Mouse (Mus musculus): Measurements from ENCODE around the gene Ldb1. TPM values are rescaled to one million over a fixed set of nuclear protein-coding genes. Genes with fewer than 3 reads are reported as not detected.
"Not testable (repeated sequence)": the region's sequence is repeated elsewhere in the genome, so short reads cannot be mapped to it uniquely, and the experiment has no call there.

Gene Ldb1
- polyA plus RNA-seq, 1 experiment from 2014 or later, result 93.9 TPM

GRCm38 (mm10) chr19:46005680-46006079 is 39.3 kb downstream of the Ldb1 start:
- Histone ChIP-seq H3K27me3 (replicated peaks) (peaks cover 3% of the 10 kb centered on the region; the same call in 1 of the 2 replicates), H3K9ac (replicated peaks) (no peak overlapping the region), H3K4me2 (no peak overlapping the region), H3K27ac (replicated peaks) (no peak overlapping the region), H3K4me1 (peaks cover 15% of the 10 kb centered on the region), H3K9me3 (replicated peaks) (no peaks in the 10 kb centered on the region), H3K4me3 (replicated peaks) (no peak overlapping the region), H3K36me3 (no peaks in the 10 kb centered on the region)
- WGBS, result 87% methylated on average over 7 of the region's 7 CpGs
- ATAC-seq (ENCODE audit: low FRiP score), result no peak

GRCm38 (mm10) chr19:46004814-46005466 is 40.1 kb downstream of the Ldb1 start:
- no peaks in the 10 kb centered on the region for H3K9me3 ChIP-seq (replicated peaks)
- peaks cover 15% of the 10 kb centered on the region for H3K4me1 ChIP-seq
- no peak overlapping the region for H3K27ac ChIP-seq (replicated peaks)
- WGBS, result 77% methylated on average over 17 of the region's 17 CpGs
- no peak overlapping the region for H3K4me2 ChIP-seq
- H3K27me3 ChIP-seq (replicated peaks), result peaks cover 3% of the 10 kb centered on the region; the same call in 1 of the 2 replicates
- H3K36me3 ChIP-seq, result no peaks in the 10 kb centered on the region
- H3K9ac ChIP-seq (replicated peaks), result no peak overlapping the region
- H3K4me3 ChIP-seq (replicated peaks), result no peak overlapping the region
- no peak for ATAC-seq (ENCODE audit: low FRiP score)

DNA sequence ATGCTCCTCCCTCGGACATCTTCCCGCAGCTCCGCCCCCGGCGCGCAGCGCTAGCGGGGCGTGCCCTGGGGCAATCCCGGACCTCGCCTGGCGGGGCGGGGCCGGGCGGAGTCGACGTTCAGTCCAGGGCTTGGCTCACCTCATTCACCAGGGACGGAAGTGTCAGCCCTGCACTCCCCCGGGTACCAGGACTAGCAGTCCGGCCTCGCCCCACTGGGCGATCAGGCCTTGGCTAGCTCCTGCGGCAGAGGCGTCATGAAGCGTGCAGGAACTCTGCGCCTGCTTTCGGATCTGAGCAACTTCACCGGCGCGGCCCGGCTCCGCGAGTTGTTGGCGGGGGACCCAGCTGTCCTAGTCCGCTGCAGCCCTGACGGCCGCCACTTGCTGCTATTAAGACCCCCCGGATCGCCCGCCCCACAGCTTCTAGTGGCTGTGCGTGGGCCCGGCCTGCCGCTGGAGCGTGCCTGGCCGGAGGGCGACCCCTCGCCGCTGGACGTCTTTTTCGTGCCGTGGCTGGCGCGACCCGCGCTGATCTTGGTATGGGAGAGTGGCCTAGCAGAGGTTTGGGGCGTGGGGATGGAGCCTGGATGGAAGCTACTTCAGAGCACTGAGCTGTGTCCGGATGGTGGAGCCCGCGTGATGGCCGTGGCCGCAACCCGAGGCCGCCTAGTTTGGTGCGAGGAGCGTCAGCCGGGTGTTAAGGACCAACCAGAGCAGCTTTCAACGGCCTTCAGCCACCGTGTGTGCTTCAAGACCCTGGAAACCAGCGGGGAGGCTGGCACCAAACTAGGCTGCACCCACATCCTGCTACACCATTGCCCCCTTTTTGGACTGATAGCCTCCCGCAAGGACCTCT is 41.4 kb downstream of the Ldb1 start, which contains the start of gene Hps6:
Gene Hps6 (plus strand): TSS at position 138 of the 856 bp plus-strand sequence.
- Histone ChIP-seq H3K27ac (replicated peaks) (no peak within 1 kb of the TSS; the same call in 1 of the 2 replicates), H3K27me3 (replicated peaks) (peaks cover 3% of the 10 kb centered on the region; the same call in 1 of the 2 replicates), H3K4me3 (replicated peaks) (peak within 1 kb of the TSS; percentile 57), H3K36me3 (no peaks in the 10 kb centered on the region), H3K9ac (replicated peaks) (peak within 1 kb of the TSS; percentile 63), H3K4me1 (peaks cover 19% of the 10 kb centered on the region), H3K9me3 (replicated peaks) (no peaks in the 10 kb centered on the region), H3K4me2 (peak within 1 kb of the TSS; percentile 96)
- 1% methylated on average over 70 of the region's 70 CpGs for WGBS
- ATAC-seq (ENCODE audit: low FRiP score), result peak; percentile 54

DNA sequence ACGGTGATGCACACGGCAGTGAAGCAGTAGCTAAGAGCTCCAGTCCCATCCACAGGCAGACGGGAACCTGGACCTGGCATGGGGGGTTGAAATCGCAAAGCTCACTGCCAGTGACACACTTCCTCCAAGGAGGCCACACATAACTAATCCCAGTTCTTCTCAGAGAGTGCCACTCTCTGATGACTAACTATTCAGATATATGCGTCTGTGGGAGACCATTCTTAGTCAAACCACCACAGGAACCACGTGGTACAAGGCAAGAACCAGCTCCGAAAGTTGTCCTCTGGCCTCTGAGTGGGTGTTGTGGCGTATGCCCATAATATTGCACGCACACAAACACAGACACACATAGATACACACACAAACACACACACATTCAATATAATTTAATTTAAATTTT is 42.7 kb downstream of the Ldb1 start:
- no peak for ATAC-seq (ENCODE audit: low FRiP score)

GRCm38 (mm10) chr19:45999378-45999777 is 45.6 kb downstream of the Ldb1 start:
- Histone ChIP-seq H3K36me3 (peaks cover 4% of the 10 kb centered on the region; the same call in 1 of the 2 replicates), H3K27me3 (replicated peaks) (peaks cover 3% of the 10 kb centered on the region; the same call in 1 of the 2 replicates), H3K4me1 (peaks cover 30% of the 10 kb centered on the region), H3K4me2 (peak overlapping the region; percentile 57; the same call in 1 of the 2 replicates), H3K4me3 (replicated peaks) (no peak overlapping the region), H3K9ac (replicated peaks) (no peak overlapping the region), H3K9me3 (replicated peaks) (no peaks in the 10 kb centered on the region), H3K27ac (replicated peaks) (no peak overlapping the region)
- 52% methylated on average over 1 of the region's 1 CpGs for WGBS
- no peak for ATAC-seq (ENCODE audit: low FRiP score)

More for the DNA sequence above, 42.7 kb downstream of the Ldb1 start:
- H3K36me3 ChIP-seq, result no peaks in the 10 kb centered on the region
- H3K9ac ChIP-seq (replicated peaks), result no peak overlapping the region
- WGBS, result 83% methylated on average over 9 of the region's 9 CpGs
- peaks cover 24% of the 10 kb centered on the region for H3K4me1 ChIP-seq
- H3K27me3 ChIP-seq (replicated peaks), result peaks cover 3% of the 10 kb centered on the region; the same call in 1 of the 2 replicates
- no peak overlapping the region for H3K27ac ChIP-seq (replicated peaks)
- no peak overlapping the region for H3K4me3 ChIP-seq (replicated peaks)
- no peaks in the 10 kb centered on the region for H3K9me3 ChIP-seq (replicated peaks)
- no peak overlapping the region for H3K4me2 ChIP-seq

GRCm38 (mm10) chr19:45998694-45999217 is 46.3 kb downstream of the Ldb1 start:
- Histone ChIP-seq H3K4me1 (peaks cover 24% of the 10 kb centered on the region), H3K9me3 (replicated peaks) (no peaks in the 10 kb centered on the region), H3K36me3 (peaks cover 4% of the 10 kb centered on the region; the same call in 1 of the 2 replicates), H3K9ac (replicated peaks) (peak overlapping the region; percentile 96), H3K4me2 (peak overlapping the region; percentile 57), H3K4me3 (replicated peaks) (peak overlapping the region; percentile 90), H3K27ac (replicated peaks) (peak overlapping the region; percentile 99), H3K27me3 (replicated peaks) (peaks cover 3% of the 10 kb centered on the region; the same call in 1 of the 2 replicates)
- peak; percentile 37 for ATAC-seq (ENCODE audit: low FRiP score)
- 15% methylated on average over 8 of the region's 8 CpGs for WGBS

DNA sequence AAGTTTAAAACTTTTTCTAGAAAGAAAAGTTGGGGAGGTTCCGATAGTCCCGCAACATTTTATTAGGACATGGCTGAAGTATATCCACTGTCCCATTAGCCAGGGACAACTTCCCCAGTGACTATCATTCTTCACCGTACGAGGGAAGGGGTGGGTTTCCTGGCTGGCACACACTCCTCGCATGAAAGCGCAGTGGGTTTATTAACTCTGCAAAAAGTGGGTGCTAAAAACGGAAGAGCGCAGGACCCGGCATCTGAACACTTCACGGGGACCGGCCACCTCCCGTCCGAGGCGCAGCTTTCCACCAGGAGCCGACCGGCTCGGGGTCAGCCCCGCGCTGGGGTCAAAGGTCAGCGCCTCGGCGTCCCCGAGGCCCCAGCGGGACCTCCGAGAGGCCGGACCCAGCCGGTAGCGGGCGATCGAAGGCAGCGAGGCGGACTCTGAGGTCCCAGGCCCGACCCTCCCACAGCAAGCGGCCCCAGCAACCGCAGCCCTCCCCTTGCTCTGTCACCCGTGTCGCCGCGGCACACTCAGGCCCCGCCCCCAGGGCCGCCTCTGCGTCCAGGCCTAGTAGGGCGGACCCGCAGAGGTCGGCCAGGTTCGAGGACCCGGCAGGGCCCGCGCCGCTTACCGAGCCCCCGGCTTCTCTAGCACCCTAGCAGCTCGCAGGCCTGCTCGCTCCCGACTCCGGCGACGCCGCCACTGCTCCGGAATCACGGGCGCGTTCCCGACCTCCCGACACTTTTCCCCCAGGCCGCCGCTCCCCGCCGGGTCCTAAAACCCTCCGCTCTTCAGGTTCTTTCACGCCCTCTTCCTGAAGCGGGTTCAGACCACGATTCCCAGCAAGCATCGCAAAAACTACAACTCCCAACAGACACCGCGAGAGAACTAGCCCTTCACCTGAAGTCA is 47.0 kb downstream of the Ldb1 start, which contains the start of gene Armh3:
Gene Armh3 (minus strand): TSS at position 704 of the 909 bp plus-strand sequence.
- under 1% methylated on average over 74 of the region's 76 CpGs for WGBS
- Histone ChIP-seq H3K4me2 (peak within 1 kb of the TSS; percentile 57), H3K36me3 (peaks cover 4% of the 10 kb centered on the region; the same call in 1 of the 2 replicates), H3K27me3 (replicated peaks) (peaks cover 3% of the 10 kb centered on the region; the same call in 1 of the 2 replicates), H3K9ac (replicated peaks) (peak within 1 kb of the TSS; percentile 96), H3K9me3 (replicated peaks) (no peaks in the 10 kb centered on the region), H3K4me3 (replicated peaks) (peak within 1 kb of the TSS; percentile 90), H3K27ac (replicated peaks) (peak within 1 kb of the TSS; percentile 99), H3K4me1 (peaks cover 17% of the 10 kb centered on the region)
- peak; percentile 95 for ATAC-seq (ENCODE audit: low FRiP score)

- H3K27ac ChIP-seq (replicated peaks), result peak overlapping the region; percentile 99; the same call in 1 of the 2 replicates
- 68% methylated on average over 5 of the region's 5 CpGs for WGBS
These were observed 47.6 kb downstream of the Ldb1 start for GRCm38 (mm10) chr19:45997365-45997764.

DNA sequence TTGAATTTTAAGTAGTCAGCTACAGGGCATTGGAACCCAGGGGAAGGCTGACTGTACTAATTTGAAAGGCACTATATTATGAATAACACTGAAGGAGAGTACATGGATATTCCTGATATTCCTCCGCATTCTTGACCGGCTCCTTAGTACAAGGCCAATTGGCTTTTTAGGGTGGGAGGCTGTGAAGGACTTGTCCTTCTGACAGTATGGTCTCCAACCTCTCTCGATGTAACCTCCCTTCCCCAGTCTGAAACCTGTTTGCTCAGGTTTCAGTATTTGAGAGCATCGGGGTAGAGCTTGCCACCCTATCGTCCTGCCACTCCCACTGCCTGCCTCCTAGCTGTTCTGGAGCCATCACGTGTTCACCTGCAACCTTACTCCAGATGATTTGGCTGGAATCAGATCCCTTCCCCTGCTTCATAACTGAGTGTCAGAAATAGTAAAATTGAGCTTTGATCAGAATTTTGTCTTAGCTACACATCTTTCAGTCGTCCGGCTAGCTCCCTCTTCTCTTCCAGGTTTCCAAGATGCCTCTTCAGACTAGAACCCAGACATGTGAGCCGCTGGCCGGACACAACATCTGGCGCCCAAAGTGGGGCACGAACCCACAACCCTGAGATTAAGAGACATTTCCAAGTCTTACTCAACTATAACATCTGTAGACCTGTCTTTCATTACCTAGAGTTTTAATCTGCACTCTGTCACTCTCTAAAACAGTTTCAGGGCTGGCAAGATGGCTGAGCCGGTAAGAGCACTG is 50.9 kb downstream of the Ldb1 start:
- H3K36me3 ChIP-seq, result peaks cover 4% of the 10 kb centered on the region; the same call in 1 of the 2 replicates
- peaks cover 14% of the 10 kb centered on the region for H3K4me1 ChIP-seq
- no peak for ATAC-seq (ENCODE audit: low FRiP score)
- no peak overlapping the region for H3K27ac ChIP-seq (replicated peaks)
- no peaks in the 10 kb centered on the region for H3K27me3 ChIP-seq (replicated peaks)
- H3K9me3 ChIP-seq (replicated peaks), result no peaks in the 10 kb centered on the region
- WGBS, result 97% methylated on average over 13 of the region's 13 CpGs
- no peak overlapping the region for H3K4me2 ChIP-seq
- H3K9ac ChIP-seq (replicated peaks), result no peak overlapping the region
- H3K4me3 ChIP-seq (replicated peaks), result no peak overlapping the region

More at GRCm38 (mm10) chr19:45997365-45997764, 47.6 kb downstream of the Ldb1 start:
- H3K36me3 ChIP-seq, result peaks cover 4% of the 10 kb centered on the region; the same call in 1 of the 2 replicates
- peak overlapping the region; percentile 90 for H3K4me3 ChIP-seq (replicated peaks)
- no peak for ATAC-seq (ENCODE audit: low FRiP score)
- H3K9me3 ChIP-seq (replicated peaks), result no peaks in the 10 kb centered on the region
- H3K27me3 ChIP-seq (replicated peaks), result no peaks in the 10 kb centered on the region
- H3K4me1 ChIP-seq, result peaks cover 16% of the 10 kb centered on the region
- peak overlapping the region; percentile 96 for H3K9ac ChIP-seq (replicated peaks)
- H3K4me2 ChIP-seq, result peak overlapping the region; percentile 57

GRCm38 (mm10) chr19:45993441-45993840 is 51.6 kb downstream of the Ldb1 start:
- H3K27me3 ChIP-seq (replicated peaks); H3K9ac ChIP-seq (replicated peaks); H3K36me3 ChIP-seq; H3K4me2 ChIP-seq; ATAC-seq (ENCODE audit: low FRiP score); H3K27ac ChIP-seq (replicated peaks); H3K9me3 ChIP-seq (replicated peaks); H3K4me3 ChIP-seq (replicated peaks): not testable (repeated sequence)
- 93% methylated on average over 6 of the region's 6 CpGs for WGBS
- peaks cover 11% of the 10 kb centered on the region for H3K4me1 ChIP-seq
